1 mouse cellular context compared by ENCODE assay signal in genomic region chr9:44473184-44473583, GRCm38 (mm10).
A peak's percentile ranks its signal among the peaks of the same experiment; 100 is the strongest.
TF ChIP-seq lines count a peak whose summit lies in the region.

No protein-coding gene starts in this region.

TF ChIP-seq in MEL, 35 proteins besides CTCF, POLR2A, EP300 and RAD21:
- TF ChIP-seq KAT2A (conservative IDR thresholded peaks at IDR 0.05; ENCODE audit: low read depth, low read length) (no peak), ZC3H11A (IDR thresholded peaks at IDR 0.05; ENCODE audit: low read depth, low read length) (peak; percentile 18; the same call in 1 of the 2 replicates), MAFK (IDR thresholded peaks at IDR 0.05; ENCODE audit: borderline replicate concordance, low read depth, low read length) (no peak), MYB (IDR thresholded peaks at IDR 0.05; ENCODE audit: low read depth, low read length) (no peak), SMC3 (IDR thresholded peaks at IDR 0.05; ENCODE audit: low read depth, low read length) (peak; percentile 48), CHD2 (IDR thresholded peaks at IDR 0.05; ENCODE audit: low read length) (no peak)
